Mouse (Mus musculus) adrenal gland, adult 18-20 months (tissue): ENCODE results near the gene Gm3667. TPM values are rescaled to one million over a fixed set of nuclear protein-coding genes. Genes with fewer than 3 reads are reported as not detected.
"Not testable (repeated sequence)": the region's sequence is repeated elsewhere in the genome, so short reads cannot be mapped to it uniquely, and the experiment has no call there.

ENCODE experiments used
- DNase-seq, 2 experiments: peaks; one replicate each; pipeline ENCODE4 v3.0.0; 2021 to 2022; ENCODE audit warnings: low spot score in 2 of 2
- long read RNA-seq, 2 experiments: library from polyadenylated mRNA; stranded (forward); transcript quantifications; one replicate each; pipeline ENCODE4 v2.0.0; 2021
- total RNA-seq, 2 experiments: library from RNA; stranded (reverse); gene quantifications; 1 replicate in 1 of 2; 2 replicates in 1 of 2; pipeline ENCODE4 v1.2.3; 2021

Gene Gm3667
- total RNA-seq, result not detected
- long read RNA-seq, experiment 1, result 0 reads
- long read RNA-seq, experiment 2, result 0 reads

DNA sequence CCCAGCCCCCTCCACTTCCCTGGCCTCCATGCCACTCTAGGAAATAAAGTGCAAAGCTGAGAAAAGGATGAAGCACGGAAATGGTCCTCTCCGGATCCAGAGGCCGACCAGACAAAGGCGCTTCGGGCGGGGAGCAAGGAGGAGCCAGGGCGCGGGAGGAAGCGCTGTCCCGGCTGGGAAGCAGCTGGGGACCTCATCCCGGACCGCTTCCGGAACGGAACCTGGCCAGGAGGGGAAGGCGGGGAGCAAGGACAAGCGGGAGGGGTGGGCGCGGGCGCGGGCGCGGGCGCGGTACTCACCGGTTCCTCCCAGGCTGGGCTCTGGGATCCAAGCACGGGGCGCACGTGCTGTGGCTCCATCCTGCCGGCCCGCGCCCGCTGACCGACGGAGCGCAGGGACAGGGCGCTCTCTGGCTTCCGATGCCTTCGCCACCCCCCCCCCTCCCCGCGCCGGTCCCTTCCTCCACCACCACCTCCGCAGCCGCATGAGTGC lies at the start of gene Gm3667:
Gene Gm3667, minus strand, starts transcription at position 442 of the 492 bp plus-strand sequence.
- DNase-seq, result not testable (repeated sequence)

DNA sequence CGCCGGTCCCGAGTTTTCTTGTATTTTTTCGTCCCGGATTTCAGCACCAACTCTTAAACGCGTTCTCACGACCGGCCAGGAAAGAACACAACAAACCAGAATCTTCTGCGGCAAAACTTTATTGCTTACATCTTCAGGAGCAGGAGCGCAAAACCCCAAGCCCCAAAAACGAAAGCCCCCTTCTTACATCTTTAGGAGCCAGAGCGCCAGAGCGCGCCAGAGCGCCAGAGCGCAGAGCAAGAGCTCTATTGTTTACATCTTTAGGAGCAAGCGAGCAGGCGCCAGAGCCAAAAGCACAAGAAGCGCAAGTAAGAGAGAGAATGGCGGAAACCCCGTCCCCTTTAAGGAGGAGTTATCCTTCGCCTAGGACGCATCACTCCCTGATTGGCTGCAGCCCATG lies 10.1 kb upstream of the Gm3667 start:
- peak in 1 of 2 experiments; percentile 20 for DNase-seq

DNA sequence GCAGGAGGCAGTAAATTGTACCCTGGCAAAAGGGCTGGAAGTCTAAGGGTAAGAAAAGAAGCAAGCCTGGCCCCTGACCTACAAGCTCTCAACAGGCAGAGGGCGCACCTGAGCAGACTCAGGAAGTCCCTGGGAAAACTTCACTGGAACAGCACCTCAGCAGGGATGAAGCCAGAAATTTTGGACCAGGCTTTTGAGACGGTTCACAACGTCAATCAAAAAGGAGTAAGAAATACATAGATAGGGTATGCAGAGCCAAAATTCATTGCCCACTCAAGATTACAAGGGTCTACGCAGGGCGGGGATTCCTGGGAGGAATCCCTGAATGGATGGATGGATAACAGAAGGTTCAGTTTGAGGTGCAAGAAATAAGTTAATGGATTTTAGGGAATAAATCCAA lies 951 bp downstream of the Gm3667 start:
- peak in 1 of 2 experiments; percentile 5 for DNase-seq

DNA sequence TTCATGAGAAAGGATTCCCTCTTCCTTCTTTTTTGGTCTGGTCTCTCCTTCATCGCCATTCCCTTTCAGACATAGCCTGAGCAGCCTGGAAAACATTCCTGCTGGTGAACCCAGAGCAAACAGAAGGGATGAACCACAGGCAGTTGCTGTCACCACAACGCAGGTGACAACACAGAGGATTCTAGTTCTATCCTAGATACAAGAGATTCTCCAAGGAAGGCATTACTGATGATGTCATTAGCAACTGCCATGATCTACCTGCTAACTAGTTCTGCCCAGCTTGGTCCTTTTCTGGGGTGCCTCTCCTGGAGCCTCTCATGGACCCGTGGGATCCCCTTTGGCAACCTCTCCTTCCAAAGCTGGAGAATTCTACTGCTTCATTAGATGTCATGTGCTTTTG lies 49.6 kb downstream of the Gm3667 start, which contains the start of gene Gm3642:
Gene Gm3642, minus strand, starts transcription at position 101 of the 400 bp plus-strand sequence.
- not testable (repeated sequence) for DNase-seq

GRCm38 (mm10) chr14:6823297-6823696 lies 66.5 kb downstream of the Gm3667 start:
- not testable (repeated sequence) for DNase-seq

Other genes with a start within 250 kb of the Gm3667 start
- not detected for gene Gm10251, start 205.8 kb downstream of the Gm3667 start, total RNA-seq
- gene Gm8050, start 169.7 kb downstream of the Gm3667 start, total RNA-seq, result not detected
- gene Gm3636, start 147.6 kb downstream of the Gm3667 start, total RNA-seq, result not detected
- gene Gm8362, start 115.6 kb downstream of the Gm3667 start, total RNA-seq, result not detected
- gene Gm3642, start 49.7 kb downstream of the Gm3667 start, total RNA-seq, result not detected
- gene Gm6356, start 83.9 kb upstream of the Gm3667 start, total RNA-seq, result not detected
- under 1 TPM in 1 of 2 experiments, not detected in 1; 0.19 TPM for gene Gm10406, start 137.5 kb upstream of the Gm3667 start, total RNA-seq
- gene Gm3685, start 155.0 kb upstream of the Gm3667 start, total RNA-seq, result not detected
- gene Gm3696, start 210.7 kb upstream of the Gm3667 start, total RNA-seq, result under 1 TPM in 1 of 2 experiments, not detected in 1; 0.19 TPM
- not detected for gene Gm6676, start 235.4 kb upstream of the Gm3667 start, total RNA-seq